27 mouse cellular contexts compared by ENCODE assay signal in genomic region chr6:102372112-102372511, GRCm38 (mm10).
A peak's percentile ranks its signal among the peaks of the same experiment; 100 is the strongest.
DNase-seq lines count a peak whose midpoint lies in the region; ATAC-seq and TF ChIP-seq lines count a peak whose summit lies in the region.
"Had no signal": no experiment of that assay in that cellular context is flagged by ENCODE, and none has a peak within 500 bp of the region (broad histone marks: within the 10 kb centered on the region; RNA-seq: fewer than 3 reads in every experiment).

No protein-coding gene starts in this region.

- no peaks in the 10 kb centered on the region for H3K27me3 ChIP-seq in forebrain, embryonic 13.5 days
- H3K27me3 ChIP-seq in forebrain, embryonic 10.5 days (ENCODE audit: poor library complexity, severe bottlenecking) = no peaks in the 10 kb centered on the region
- no peaks in the 10 kb centered on the region for H3K27me3 ChIP-seq in hindbrain, embryonic 11.5 days (ENCODE audit: control insufficient read depth, insufficient read depth, low read length)
- no peaks in the 10 kb centered on the region for H3K27me3 ChIP-seq in hindbrain, embryonic 16.5 days (replicated peaks; ENCODE audit: control insufficient read depth, insufficient read depth, low read length)
- H3K27me3 ChIP-seq: embryonic facial prominence, embryonic 12.5 days; embryonic facial prominence, embryonic 15.5 days had no signal

- no peak for TF ChIP-seq POLR2A in cortical plate, adult 2 months (IDR thresholded peaks at IDR 0.05; ENCODE audit: extremely low read depth, insufficient read depth, low read length)

- DNase-seq in forebrain, embryonic 10.5 days (ENCODE audit: extremely low spot score, low spot score) = no peak
- no peak for DNase-seq in hindbrain, embryonic 11.5 days (ENCODE audit: low spot score)
- peak; percentile 52 for DNase-seq in brain, adult 2 months (ENCODE audit: low read depth, low spot score)
- no peak for DNase-seq in spleen, postnatal 10 days (ENCODE audit: low spot score in 2 of 2)
- no peak for DNase-seq in heart, adult 9 months (ENCODE audit: low spot score in 2 of 2)
- DNase-seq: adrenal gland, adult 8-10 months; adrenal gland, postnatal 25 days; cerebellum, adult 11 months; cerebellum, adult 2 months; cerebellum, adult 9-11 months; cerebellum, postnatal 25 days; forebrain, postnatal 0 days; gastrocnemius, postnatal 10 days; gastrocnemius, postnatal 36 days; heart, adult 2 months; heart, postnatal 36 days had no signal

- no peak overlapping the region for H3K27ac ChIP-seq in forebrain, embryonic 13.5 days
- no peak overlapping the region for H3K27ac ChIP-seq in forebrain, embryonic 10.5 days
- no peak overlapping the region for H3K27ac ChIP-seq in hindbrain, embryonic 11.5 days (ENCODE audit: low read depth, low read length)
- H3K27ac ChIP-seq in hindbrain, embryonic 16.5 days (ENCODE audit: low read depth, low read length) = no peak overlapping the region
- 0 out of 2 replicates have a peak overlapping the region, but pooled peaks have one; percentile 15 for H3K27ac ChIP-seq in cortical plate, adult 2 months (ENCODE audit: insufficient read depth, low read length)
- H3K27ac ChIP-seq: embryonic facial prominence, embryonic 12.5 days; embryonic facial prominence, embryonic 15.5 days; heart, adult 2 months; hindbrain, embryonic 10.5 days; hindbrain, embryonic 14.5 days had no signal

- H3K36me3 ChIP-seq in forebrain, embryonic 13.5 days (ENCODE audit: poor library complexity, severe bottlenecking) = no peaks in the 10 kb centered on the region
- no peaks in the 10 kb centered on the region for H3K36me3 ChIP-seq in forebrain, embryonic 10.5 days (replicated peaks)
- H3K36me3 ChIP-seq in hindbrain, embryonic 11.5 days (ENCODE audit: control insufficient read depth, insufficient read depth, low read length) = no peaks in the 10 kb centered on the region
- no peaks in the 10 kb centered on the region for H3K36me3 ChIP-seq in hindbrain, embryonic 16.5 days (ENCODE audit: control insufficient read depth, insufficient read depth, low read length)
- H3K36me3 ChIP-seq: embryonic facial prominence, embryonic 12.5 days; embryonic facial prominence, embryonic 15.5 days; hindbrain, embryonic 10.5 days had no signal

- peak; percentile 33; the same call in 1 of the 2 replicates for ATAC-seq in forebrain, embryonic 13.5 days
- ATAC-seq in hindbrain, embryonic 11.5 days (ENCODE audit: low FRiP score) = peak; percentile 41; the same call in 1 of the 2 replicates
- ATAC-seq in hindbrain, embryonic 16.5 days = no peak
- ATAC-seq: activated CD4-positive, CD25-positive, alpha-beta regulatory T cell, adult 4 months; CD4-positive, CD25-positive, alpha-beta regulatory T cell, adult 4 months; forebrain, postnatal 0 days; intestine, postnatal 0 days had no signal

- no peaks in the 10 kb centered on the region for H3K9me3 ChIP-seq in forebrain, embryonic 13.5 days (replicated peaks)
- no peaks in the 10 kb centered on the region for H3K9me3 ChIP-seq in forebrain, embryonic 10.5 days
- H3K9me3 ChIP-seq in hindbrain, embryonic 11.5 days (ENCODE audit: control insufficient read depth, low read length) = no peaks in the 10 kb centered on the region
- no peaks in the 10 kb centered on the region for H3K9me3 ChIP-seq in hindbrain, embryonic 16.5 days (ENCODE audit: control insufficient read depth, low read length)
- H3K9me3 ChIP-seq: embryonic facial prominence, embryonic 12.5 days; embryonic facial prominence, embryonic 15.5 days; hindbrain, embryonic 10.5 days had no signal

- peaks cover 10% of the 10 kb centered on the region for H3K4me1 ChIP-seq in forebrain, embryonic 13.5 days
- peaks cover 14% of the 10 kb centered on the region for H3K4me1 ChIP-seq in forebrain, embryonic 10.5 days
- no peaks in the 10 kb centered on the region for H3K4me1 ChIP-seq in hindbrain, embryonic 11.5 days (replicated peaks; ENCODE audit: control insufficient read depth, insufficient read depth, low read length)
- no peaks in the 10 kb centered on the region for H3K4me1 ChIP-seq in hindbrain, embryonic 16.5 days (ENCODE audit: control insufficient read depth, insufficient read depth, low read depth, low read length)
- H3K4me1 ChIP-seq in cortical plate, adult 2 months (ENCODE audit: control insufficient read depth, insufficient read depth, low read length) = peaks cover 5% of the 10 kb centered on the region; the same call in 1 of the 2 replicates
- H3K4me1 ChIP-seq: embryonic facial prominence, embryonic 12.5 days; embryonic facial prominence, embryonic 15.5 days had no signal

- H3K4me2 ChIP-seq in forebrain, embryonic 13.5 days = no peak overlapping the region
- H3K4me2 ChIP-seq in hindbrain, embryonic 11.5 days (replicated peaks; ENCODE audit: low read depth, low read length) = no peak overlapping the region
- no peak overlapping the region for H3K4me2 ChIP-seq in hindbrain, embryonic 16.5 days (ENCODE audit: low read length)
- H3K4me2 ChIP-seq: embryonic facial prominence, embryonic 12.5 days; embryonic facial prominence, embryonic 15.5 days; heart, embryonic 11.5 days; hindbrain, embryonic 14.5 days had no signal

- no peak overlapping the region for H3K4me3 ChIP-seq in forebrain, embryonic 13.5 days
- no peak overlapping the region for H3K4me3 ChIP-seq in forebrain, embryonic 10.5 days
- H3K4me3 ChIP-seq in hindbrain, embryonic 11.5 days (ENCODE audit: low read depth, low read length) = no peak overlapping the region
- H3K4me3 ChIP-seq in hindbrain, embryonic 16.5 days (ENCODE audit: low read length) = no peak overlapping the region
- no peak overlapping the region for H3K4me3 ChIP-seq in cortical plate, adult 2 months (ENCODE audit: insufficient read depth, low read length)
- H3K4me3 ChIP-seq: embryonic facial prominence, embryonic 12.5 days; embryonic facial prominence, embryonic 15.5 days; heart, adult 2 months; hindbrain, embryonic 10.5 days had no signal

- no peak overlapping the region for H3K9ac ChIP-seq in forebrain, embryonic 13.5 days
- H3K9ac ChIP-seq in hindbrain, embryonic 11.5 days (ENCODE audit: low read depth, low read length) = no peak overlapping the region
- H3K9ac ChIP-seq in hindbrain, embryonic 16.5 days (ENCODE audit: low read depth, low read length) = no peak overlapping the region
- H3K9ac ChIP-seq: embryonic facial prominence, embryonic 12.5 days; embryonic facial prominence, embryonic 15.5 days; forebrain, postnatal 0 days; hindbrain, embryonic 14.5 days had no signal

- WGBS in forebrain, embryonic 13.5 days = 0% methylated on average over 1 of the region's 1 CpGs
- 15% methylated on average over 1 of the region's 1 CpGs for WGBS in forebrain, embryonic 10.5 days
- 26% methylated on average over 1 of the region's 1 CpGs for WGBS in hindbrain, embryonic 11.5 days
- WGBS in hindbrain, embryonic 16.5 days = 18% methylated on average over 1 of the region's 1 CpGs

- TF ChIP-seq CTCF in cortical plate, adult 2 months (IDR thresholded peaks at IDR 0.05; ENCODE audit: extremely low read depth, insufficient read depth, low read length) = no peak
